Mouse (Mus musculus) cerebellum, adult (tissue): ENCODE measurements around the gene Coq3.
A peak's percentile ranks its signal among the peaks of the same experiment; 100 is the strongest.

Experiments
- ATAC-seq: cut with Nextera tagmentation; 2 replicates; pipeline ENCODE4 v1.9.2; 2017; ENCODE audit warnings: mild to moderate bottlenecking, moderate library complexity, mixed read lengths; ENCODE audit not compliant: insufficient number of reproducible peaks, low FRiP score, low TSS enrichment

Coq3 gene

GRCm38 (mm10) chr4:21879565-21880220 is at the start of gene Coq3:
Gene Coq3, plus strand, starts transcription at chr4:21879673.
- peak; percentile 91 for ATAC-seq

- ATAC-seq: no peak
Observed at GRCm38 (mm10) chr4:21832844-21833243, 46.6 kb upstream of the Coq3 start.

GRCm38 (mm10) chr4:21847481-21848286 is 31.8 kb upstream of the Coq3 start, which contains the start of gene Pnisr:
Gene Pnisr, plus strand, starts transcription at chr4:21847583.
- peak; percentile 95 for ATAC-seq

- peak; percentile 82 for ATAC-seq
Observed at GRCm38 (mm10) chr4:21848287-21848630, 31.2 kb upstream of the Coq3 start.

GRCm38 (mm10) chr4:21857481-21857880 is 22.0 kb upstream of the Coq3 start:
- ATAC-seq: no peak

- ATAC-seq: no peak
Observed at GRCm38 (mm10) chr4:21865226-21865625, 14.2 kb upstream of the Coq3 start.

GRCm38 (mm10) chr4:21878776-21879175 is 697 bp upstream of the Coq3 start:
- no peak for ATAC-seq

- no peak for ATAC-seq
Observed at GRCm38 (mm10) chr4:21882806-21883205, 3.3 kb downstream of the Coq3 start.

- no peak for ATAC-seq
Observed at GRCm38 (mm10) chr4:21885831-21886230, 6.4 kb downstream of the Coq3 start.

- peak; percentile 78 for ATAC-seq
Observed at GRCm38 (mm10) chr4:21930971-21931771, 51.7 kb downstream of the Coq3 start, which contains the start of gene Faxc. Gene Faxc, plus strand, starts transcription at chr4:21931329.

GRCm38 (mm10) chr4:21931772-21932630 is 52.5 kb downstream of the Coq3 start:
- peak; percentile 52 for ATAC-seq

- no peak for ATAC-seq
Observed at GRCm38 (mm10) chr4:21935378-21935777, 55.9 kb downstream of the Coq3 start.

- no peak for ATAC-seq
Observed at GRCm38 (mm10) chr4:21936424-21936823, 57.0 kb downstream of the Coq3 start.

GRCm38 (mm10) chr4:21937890-21938289 is 58.4 kb downstream of the Coq3 start:
- no peak for ATAC-seq

- no peak for ATAC-seq
Observed at GRCm38 (mm10) chr4:21944672-21945071, 65.2 kb downstream of the Coq3 start.

GRCm38 (mm10) chr4:21951444-21951843 is 72.0 kb downstream of the Coq3 start:
- ATAC-seq: 0 out of 2 replicates have a peak, but pooled peaks have one; percentile 23

GRCm38 (mm10) chr4:21952255-21952654 is 72.8 kb downstream of the Coq3 start:
- no peak for ATAC-seq

GRCm38 (mm10) chr4:21957570-21958321 is 78.3 kb downstream of the Coq3 start:
- ATAC-seq: no peak
